Mouse (Mus musculus): ENCODE data around the gene Slx. TPM values are rescaled to one million over a fixed set of nuclear protein-coding genes. Genes with fewer than 3 reads are reported as not detected.
"Not testable (repeated sequence)": the region's sequence is repeated elsewhere in the genome, so short reads cannot be mapped to it uniquely, and the experiment has no call there.

Gene Slx
- total RNA-seq (2017): not detected in 2 replicates

DNA sequence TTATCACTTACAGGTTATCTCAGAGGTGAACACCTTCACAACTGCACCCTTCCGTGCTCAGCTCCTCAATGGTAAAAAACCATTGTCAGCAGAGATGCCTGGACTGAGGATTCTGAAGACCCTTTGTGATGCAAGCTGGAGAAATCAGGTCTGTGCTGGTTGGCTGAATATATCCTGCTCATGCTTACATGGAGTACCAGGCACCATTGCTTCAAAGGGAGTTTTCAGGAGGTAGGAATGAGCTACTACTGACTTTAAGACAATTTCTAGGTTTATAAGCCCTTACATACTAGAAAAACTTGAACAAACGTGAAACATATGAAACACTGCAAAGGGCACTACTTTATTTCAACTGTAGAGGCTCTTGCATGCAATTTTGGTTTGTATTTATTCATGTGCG lies at the start of gene Slx:
Gene Slx (minus strand): TSS at position 101 of the 400 bp plus-strand sequence.
- ATAC-seq (replicated peaks; ENCODE audit: low read depth, poor library complexity, severe bottlenecking): not testable (repeated sequence)

Other genes with a start within 250 kb of the Slx start
- gene Gm2030, start 235.5 kb downstream of the Slx start, total RNA-seq (2017): not detected in 2 replicates
- gene Gm14525, start 157.1 kb upstream of the Slx start, total RNA-seq (2017): not detected in 2 replicates